Mouse (Mus musculus) spleen, postnatal 10 days (tissue): ENCODE results near the gene Pde6d.
A peak's percentile ranks its signal among the peaks of the same experiment; 100 is the strongest.

Experiments
- DNase-seq, 2 experiments: peaks; one replicate each; pipeline ENCODE4 v3.0.0; 2021 to 2022; ENCODE audit warnings: low spot score in 2 of 2

The Pde6d gene

GRCm38 (mm10) chr1:86503906-86504696 lies 78.3 kb downstream of the Pde6d start:
- DNase-seq = peak; percentile 85 to 89

GRCm38 (mm10) chr1:86503165-86503747 lies 79.2 kb downstream of the Pde6d start:
- peak in 1 of 2 experiments; percentile 71 for DNase-seq

- no peak for DNase-seq
These were observed 80.0 kb downstream of the Pde6d start for GRCm38 (mm10) chr1:86502221-86503048.

GRCm38 (mm10) chr1:86501559-86501958 lies 80.9 kb downstream of the Pde6d start:
- peak; percentile 96 to 98 for DNase-seq

- peak; percentile 86 to 90 for DNase-seq
These were observed 81.3 kb downstream of the Pde6d start for GRCm38 (mm10) chr1:86501114-86501532.

- no peak for DNase-seq
These were observed 81.7 kb downstream of the Pde6d start for GRCm38 (mm10) chr1:86500681-86501080.

GRCm38 (mm10) chr1:86499903-86500302 lies 82.5 kb downstream of the Pde6d start:
- DNase-seq = peak; percentile 70 to 88

GRCm38 (mm10) chr1:86498611-86499010 lies 83.8 kb downstream of the Pde6d start:
- DNase-seq = no peak

- DNase-seq = no peak
These were observed 84.4 kb downstream of the Pde6d start for GRCm38 (mm10) chr1:86497986-86498385.

- no peak for DNase-seq
These were observed 85.1 kb downstream of the Pde6d start for GRCm38 (mm10) chr1:86497361-86497760.

GRCm38 (mm10) chr1:86496340-86496739 lies 86.1 kb downstream of the Pde6d start:
- no peak for DNase-seq

- DNase-seq = no peak
These were observed 88.6 kb downstream of the Pde6d start for GRCm38 (mm10) chr1:86493783-86494182.
